Mouse (Mus musculus) embryonic facial prominence, embryonic 12.5 days (tissue): ENCODE data around the gene Apobec3. TPM values are rescaled to one million over a fixed set of nuclear protein-coding genes. Genes with fewer than 3 reads are reported as not detected.
"Not testable (repeated sequence)": the region's sequence is repeated elsewhere in the genome, so short reads cannot be mapped to it uniquely, and the experiment has no call there.

ENCODE experiments used
- ATAC-seq: fragments of 200-750 bp; cut with Nextera tagmentation; 2 replicates; pipeline ENCODE4 v1.8.0; 2017; ENCODE audit not compliant: insufficient number of reproducible peaks, insufficient read depth, low FRiP score, low TSS enrichment
- H3K27ac ChIP-seq: fragments of 300-500 bp; sonication (generic); 2 replicates; pipeline ENCODE4 v1.5.1; 2016; ENCODE audit warnings: mild to moderate bottlenecking
- H3K27me3 ChIP-seq: fragments of 300-500 bp; sonication (generic); 2 replicates; pipeline ENCODE4 v1.6.1; 2016; ENCODE audit warnings: mild to moderate bottlenecking, moderate library complexity
- H3K36me3 ChIP-seq: fragments of 300-500 bp; sonication (generic); 2 replicates; pipeline ENCODE4 v1.6.1; 2016; ENCODE audit warnings: mild to moderate bottlenecking
- H3K4me1 ChIP-seq: fragments of 300-500 bp; sonication (generic); 2 replicates; pipeline ENCODE4 v1.6.1; 2016
- H3K4me2 ChIP-seq: fragments of 300-500 bp; sonication (generic); replicated peaks from 2 replicates; pipeline ENCODE4 v1.6.1; 2016; ENCODE audit warnings: mild to moderate bottlenecking, moderate library complexity
- H3K4me3 ChIP-seq: fragments of 300-500 bp; sonication (generic); 2 replicates; pipeline ENCODE4 v1.5.1; 2016; ENCODE audit warnings: mild to moderate bottlenecking
- H3K9ac ChIP-seq: fragments of 300-500 bp; sonication (generic); 2 replicates; pipeline ENCODE4 v1.6.1; 2016; ENCODE audit warnings: mild to moderate bottlenecking, moderate library complexity
- H3K9me3 ChIP-seq: fragments of 300-500 bp; sonication (generic); 2 replicates; pipeline ENCODE4 v1.6.1; 2016; ENCODE audit warnings: mild to moderate bottlenecking, moderate library complexity
- WGBS: fragments of 180-500 bp; shearing (Covaris S2); methylation state at CpG from one replicate; pipeline ENCODE4 v1.1.7; 2016; 5-methylcytosine and 5-hydroxymethylcytosine counted together
- polyA plus RNA-seq: library from polyadenylated mRNA; unstranded; fragments of >200 nt; fragmentation: Nextera tagmentation; extraction: Ambion mirVana; gene quantifications from 2 replicates; pipeline ENCODE4 v1.2.1, GENCODE M21; 2016

Gene Apobec3
- polyA plus RNA-seq, 1 experiment from 2014 or later, result 8.4 TPM

DNA sequence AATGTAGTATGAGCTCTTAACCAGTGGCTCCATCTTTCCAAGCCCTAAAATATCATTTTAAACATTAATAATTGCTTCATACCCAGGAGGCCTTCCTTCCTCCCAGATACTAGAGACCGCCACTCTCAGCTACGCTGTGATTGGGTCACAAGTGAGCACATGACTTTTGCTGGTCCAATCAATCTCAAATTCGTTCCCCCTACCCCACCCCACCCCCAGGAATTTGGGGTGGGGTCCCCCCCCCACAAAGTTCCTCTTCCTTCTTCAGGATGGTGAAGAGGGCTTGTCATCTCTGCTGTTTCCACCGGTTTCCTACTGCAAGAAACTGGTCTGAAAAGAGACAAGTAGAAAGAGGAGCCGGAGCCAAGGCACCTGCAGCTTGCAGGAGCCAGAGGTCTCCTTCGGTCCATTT lies 12.7 kb upstream of the Apobec3 start:
- Histone ChIP-seq H3K4me3 (no peak overlapping the region), H3K36me3 (no peaks in the 10 kb centered on the region), H3K4me2 (no peak overlapping the region), H3K9me3 (no peaks in the 10 kb centered on the region), H3K27ac (peak overlapping the region; percentile 69), H3K9ac (no peak overlapping the region), H3K27me3 (no peaks in the 10 kb centered on the region), H3K4me1 (peaks cover 9% of the 10 kb centered on the region)
- ATAC-seq, result no peak
- 71% methylated on average over 6 of the region's 6 CpGs for WGBS

DNA sequence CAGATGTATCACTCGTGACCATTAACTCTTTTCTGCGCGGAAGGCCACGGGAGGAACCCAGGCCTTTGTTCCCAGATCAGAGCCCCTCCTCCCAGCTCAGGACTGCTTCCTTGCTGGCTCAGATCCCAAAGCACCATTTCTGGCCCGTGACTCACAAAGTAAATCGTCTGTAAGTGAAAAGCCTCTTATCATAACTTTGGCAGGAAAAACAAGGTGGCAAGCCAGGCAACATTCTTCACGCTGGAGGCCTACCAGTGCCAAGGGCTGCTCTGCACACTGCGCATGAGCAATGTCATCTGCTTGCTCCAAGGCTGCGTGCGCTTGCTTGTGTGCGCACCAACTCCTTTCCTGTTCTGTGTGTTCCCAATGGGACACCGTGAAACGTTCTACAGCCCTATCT lies 12.1 kb upstream of the Apobec3 start:
- Histone ChIP-seq H3K9ac (no peak overlapping the region), H3K4me1 (peaks cover 9% of the 10 kb centered on the region), H3K4me3 (no peak overlapping the region), H3K27me3 (no peaks in the 10 kb centered on the region), H3K27ac (peak overlapping the region; percentile 69), H3K36me3 (no peaks in the 10 kb centered on the region), H3K9me3 (no peaks in the 10 kb centered on the region), H3K4me2 (no peak overlapping the region)
- WGBS, result 54% methylated on average over 13 of the region's 13 CpGs
- ATAC-seq, result no peak

DNA sequence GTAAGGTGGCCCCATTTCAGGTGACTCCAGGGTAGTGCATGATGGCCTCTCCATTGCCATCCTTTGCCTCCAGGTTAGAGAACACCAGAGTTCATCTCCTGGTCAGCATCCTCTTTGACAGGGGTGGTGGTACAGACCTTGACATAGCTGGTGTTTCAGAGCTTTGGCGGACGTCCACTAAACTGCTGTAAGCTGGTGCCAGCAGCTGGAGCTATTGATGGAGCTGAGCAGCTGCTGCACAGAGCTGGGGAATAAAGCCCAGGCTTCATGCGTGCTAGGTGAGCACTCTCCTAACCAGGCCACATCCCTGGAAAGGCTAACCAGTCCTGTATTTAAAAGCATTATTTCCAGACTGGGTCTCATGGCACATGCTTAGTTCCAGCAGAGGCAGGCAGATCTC lies 11.0 kb upstream of the Apobec3 start:
- H3K4me1 ChIP-seq, result peaks cover 9% of the 10 kb centered on the region
- ATAC-seq, result no peak
- no peak overlapping the region for H3K27ac ChIP-seq
- H3K9ac ChIP-seq, result no peak overlapping the region
- no peaks in the 10 kb centered on the region for H3K9me3 ChIP-seq
- H3K36me3 ChIP-seq, result no peaks in the 10 kb centered on the region
- H3K4me3 ChIP-seq, result no peak overlapping the region
- 80% methylated on average over 3 of the region's 3 CpGs for WGBS
- no peaks in the 10 kb centered on the region for H3K27me3 ChIP-seq
- H3K4me2 ChIP-seq, result no peak overlapping the region

DNA sequence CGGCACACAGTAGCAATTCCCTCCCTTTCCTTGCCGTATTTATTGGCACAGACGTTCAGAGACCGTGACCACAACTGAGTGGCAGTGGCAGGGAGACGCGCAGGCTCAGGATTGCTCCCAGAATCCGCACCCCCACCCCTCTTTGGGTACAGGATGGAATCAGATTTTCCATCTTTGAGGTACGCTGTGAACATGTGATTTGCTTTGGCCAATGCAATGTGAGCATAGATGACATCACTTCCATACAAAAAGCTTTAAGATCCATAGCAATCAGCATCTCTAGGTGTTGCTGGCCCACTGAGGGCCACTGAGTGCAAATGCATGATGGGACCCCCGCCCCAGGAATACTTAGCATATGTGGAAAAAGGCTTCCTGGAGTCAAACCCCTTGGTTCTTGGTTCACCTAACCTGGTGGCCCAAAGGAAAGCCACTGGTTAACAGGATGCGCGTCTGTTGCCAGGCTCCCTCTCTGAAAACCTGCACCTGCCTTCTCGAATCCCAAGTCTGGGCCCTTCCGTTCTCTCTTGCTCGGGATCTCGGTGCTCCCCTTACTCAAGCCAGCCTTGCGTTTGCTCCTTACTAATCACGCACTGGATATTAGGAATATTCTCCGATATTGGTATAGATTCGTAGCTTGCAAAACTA lies 8.7 kb upstream of the Apobec3 start:
- Histone ChIP-seq H3K4me1 (peaks cover 9% of the 10 kb centered on the region), H3K4me3 (peak overlapping the region; percentile 39), H3K27ac (no peak overlapping the region), H3K9ac (peak overlapping the region; percentile 45), H3K4me2 (peak overlapping the region; percentile 61), H3K9me3 (no peaks in the 10 kb centered on the region), H3K27me3 (no peaks in the 10 kb centered on the region), H3K36me3 (no peaks in the 10 kb centered on the region)
- WGBS, result 25% methylated on average over 19 of the region's 19 CpGs
- ATAC-seq, result no peak

DNA sequence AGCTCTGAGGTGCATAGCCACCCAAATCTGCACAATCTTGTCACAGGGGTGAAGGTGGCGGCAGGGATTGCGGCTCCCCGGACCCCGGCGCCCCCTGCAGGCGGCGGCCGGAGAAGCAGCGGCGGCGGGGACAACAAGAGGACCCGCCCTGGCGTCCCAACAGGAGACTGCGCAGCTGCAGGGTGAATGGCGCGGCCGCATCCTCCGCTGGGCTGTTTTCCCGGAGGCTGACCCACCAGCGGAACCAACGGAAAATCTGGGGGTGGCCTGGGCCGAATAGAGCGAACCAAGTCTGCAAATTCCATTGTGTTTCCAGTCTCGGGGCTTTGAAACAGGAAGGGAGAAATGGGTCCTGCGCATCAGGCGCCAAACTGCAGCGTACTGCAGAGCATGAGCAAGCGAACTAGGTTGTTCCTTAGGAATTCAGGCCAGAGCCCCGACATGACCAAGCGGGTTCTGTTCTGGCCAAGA lies 8.1 kb upstream of the Apobec3 start:
- WGBS, result 0% methylated on average over 30 of the region's 30 CpGs

DNA sequence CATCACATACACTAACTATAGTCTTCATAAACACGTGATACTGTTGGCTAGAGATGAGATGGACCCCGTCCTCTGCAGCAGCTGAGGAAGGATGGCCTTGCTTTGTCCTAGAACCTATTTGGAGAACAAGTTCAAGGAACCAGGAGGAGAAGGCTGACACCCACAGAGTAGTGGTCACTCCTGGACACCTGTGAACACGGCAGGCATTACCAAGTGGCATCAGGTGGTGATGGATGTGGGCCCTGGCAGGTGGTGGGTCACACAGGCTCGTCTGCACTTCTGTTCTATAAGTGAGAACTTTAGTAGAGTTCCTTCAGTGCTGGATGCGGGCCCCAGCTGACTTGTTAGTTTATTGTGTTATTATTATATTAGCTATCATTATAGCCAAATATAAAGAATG lies 6.6 kb upstream of the Apobec3 start:
- WGBS, result 80% methylated on average over 5 of the region's 5 CpGs
- H3K9me3 ChIP-seq, result no peaks in the 10 kb centered on the region
- no peaks in the 10 kb centered on the region for H3K36me3 ChIP-seq
- H3K4me2 ChIP-seq, result no peak overlapping the region
- no peaks in the 10 kb centered on the region for H3K27me3 ChIP-seq
- peaks cover 9% of the 10 kb centered on the region; the same call in 1 of the 2 replicates for H3K4me1 ChIP-seq
- no peak overlapping the region for H3K27ac ChIP-seq
- H3K9ac ChIP-seq, result no peak overlapping the region
- ATAC-seq, result no peak
- no peak overlapping the region for H3K4me3 ChIP-seq

More for the DNA sequence above, 8.1 kb upstream of the Apobec3 start:
- Histone ChIP-seq H3K4me3 (peak overlapping the region; percentile 39), H3K36me3 (no peaks in the 10 kb centered on the region), H3K9ac (peak overlapping the region; percentile 45), H3K27ac (peak overlapping the region; percentile 76), H3K9me3 (no peaks in the 10 kb centered on the region), H3K27me3 (no peaks in the 10 kb centered on the region), H3K4me2 (peak overlapping the region; percentile 61), H3K4me1 (peaks cover 9% of the 10 kb centered on the region)
- peak; percentile 93 for ATAC-seq

DNA sequence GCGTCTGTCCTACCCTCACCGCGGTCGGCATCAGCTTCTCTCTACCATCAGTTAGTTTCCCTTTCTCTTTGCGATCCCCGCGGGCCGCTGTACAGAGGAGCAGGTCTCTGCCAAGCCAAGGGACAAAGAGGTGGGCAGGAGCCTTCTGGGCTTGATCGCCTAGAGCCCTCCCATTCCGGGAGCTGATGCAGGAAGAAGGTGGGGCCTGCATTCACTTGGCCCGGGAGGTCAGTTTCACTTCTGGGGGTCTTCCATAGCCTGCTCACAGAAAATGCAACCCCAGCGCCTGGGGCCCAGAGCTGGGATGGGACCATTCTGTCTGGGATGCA lies 718 bp downstream of the Apobec3 start:
- Histone ChIP-seq H3K27ac (no peak overlapping the region), H3K4me3 (peak overlapping the region; percentile 38)
- peak; percentile 15; the same call in 1 of the 2 replicates for ATAC-seq

DNA sequence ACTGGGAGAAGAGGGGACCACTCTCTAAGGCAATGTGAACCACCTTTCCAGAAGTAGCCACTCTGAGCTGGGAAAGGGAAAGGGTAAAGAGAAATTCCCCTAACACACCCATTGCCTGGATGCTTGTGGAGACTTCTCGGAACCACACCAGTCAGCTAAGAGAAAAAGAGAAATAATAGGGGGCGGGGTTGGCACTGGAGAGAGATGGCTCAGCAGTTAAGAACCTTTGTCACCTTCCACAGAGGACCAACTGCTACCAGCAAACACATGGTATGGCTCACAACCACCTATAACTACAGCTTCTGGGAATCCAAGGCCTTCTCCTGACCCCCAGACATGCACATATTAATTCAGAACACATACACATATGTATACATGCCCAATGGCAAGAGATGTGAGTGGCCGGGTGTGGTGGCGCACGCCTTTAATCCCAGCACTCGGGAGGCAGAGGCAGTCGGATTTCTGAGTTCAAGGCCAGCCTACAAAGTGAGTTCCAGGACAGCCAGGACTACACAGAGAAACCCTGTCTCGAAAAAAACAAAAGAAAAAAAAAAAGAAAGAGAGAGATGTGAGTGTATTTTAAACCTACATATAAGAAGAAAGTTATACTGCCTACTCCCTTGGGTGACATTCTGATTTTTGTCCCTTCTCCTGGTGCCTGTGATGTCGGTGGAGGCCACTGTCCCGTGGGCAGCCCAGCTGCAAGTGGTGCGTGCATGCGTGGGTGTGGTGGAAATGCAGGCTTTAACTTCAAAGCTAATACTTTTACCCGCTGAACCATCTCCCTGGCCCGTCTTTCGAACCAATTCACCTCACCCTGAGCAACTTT lies 1.8 kb downstream of the Apobec3 start:
- H3K4me1 ChIP-seq, result peaks cover 10% of the 10 kb centered on the region
- WGBS, result 58% methylated on average over 15 of the region's 15 CpGs
- H3K27ac ChIP-seq, result no peak overlapping the region
- H3K36me3 ChIP-seq, result no peaks in the 10 kb centered on the region
- peaks cover 18% of the 10 kb centered on the region for H3K27me3 ChIP-seq
- H3K4me3 ChIP-seq, result peak overlapping the region; percentile 38; the same call in 1 of the 2 replicates
- no peaks in the 10 kb centered on the region for H3K9me3 ChIP-seq
- no peak for ATAC-seq
- H3K4me2 ChIP-seq, result peak overlapping the region; percentile 53; the same call in 1 of the 2 replicates
- no peak overlapping the region for H3K9ac ChIP-seq

More for the DNA sequence above, 718 bp downstream of the Apobec3 start:
- Histone ChIP-seq H3K9me3 (no peaks in the 10 kb centered on the region), H3K4me1 (peaks cover 10% of the 10 kb centered on the region), H3K36me3 (no peaks in the 10 kb centered on the region), H3K9ac (peak overlapping the region; percentile 51), H3K4me2 (peak overlapping the region; percentile 53), H3K27me3 (peaks cover 18% of the 10 kb centered on the region)
- WGBS, result under 1% methylated on average over 12 of the region's 12 CpGs

DNA sequence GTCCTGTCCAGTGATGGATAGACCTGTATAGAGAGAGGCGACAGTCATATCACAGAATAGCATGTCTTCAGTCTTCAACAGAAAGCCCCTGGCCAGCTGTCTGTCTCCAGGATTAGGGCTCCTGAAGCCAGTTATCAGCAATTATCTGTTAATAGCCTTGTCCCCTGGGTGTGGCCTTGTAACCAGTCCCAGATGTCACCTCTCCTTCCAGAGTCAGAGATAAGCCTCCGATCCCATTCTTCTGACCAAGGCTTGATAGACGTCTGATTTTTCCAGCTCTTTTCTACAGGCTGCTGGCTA lies 2.3 kb downstream of the Apobec3 start:
- H3K4me1 ChIP-seq, result peaks cover 10% of the 10 kb centered on the region

DNA sequence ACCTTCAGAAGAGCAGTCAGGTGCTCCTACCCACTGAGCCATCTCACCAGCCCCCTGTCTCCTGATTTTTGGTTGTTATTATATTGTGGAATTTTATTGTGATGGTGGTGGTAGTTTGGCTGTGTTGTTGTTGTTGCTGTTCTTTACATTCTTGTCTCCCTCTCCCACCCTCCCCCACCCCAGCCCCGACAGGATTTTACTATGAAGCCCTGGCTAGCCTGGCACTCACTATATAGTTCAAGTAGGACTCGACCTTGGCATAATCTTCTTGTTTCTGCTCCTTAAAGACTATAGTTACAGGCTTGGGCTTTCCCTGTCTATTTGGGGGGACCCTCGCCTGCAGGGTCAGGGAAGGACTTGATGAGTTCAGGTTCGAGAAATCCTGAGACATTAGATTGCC lies 2.9 kb downstream of the Apobec3 start:
- 70% methylated on average over 4 of the region's 4 CpGs for WGBS
- Histone ChIP-seq H3K27me3 (peaks cover 18% of the 10 kb centered on the region), H3K9me3 (no peaks in the 10 kb centered on the region), H3K36me3 (no peaks in the 10 kb centered on the region), H3K9ac (no peak overlapping the region), H3K4me2 (no peak overlapping the region), H3K27ac (no peak overlapping the region), H3K4me3 (no peak overlapping the region), H3K4me1 (peaks cover 10% of the 10 kb centered on the region)
- no peak for ATAC-seq

More for the DNA sequence above, 2.3 kb downstream of the Apobec3 start:
- 28% methylated on average over 3 of the region's 3 CpGs for WGBS
- H3K27me3 ChIP-seq, result peaks cover 18% of the 10 kb centered on the region
- no peak overlapping the region for H3K4me3 ChIP-seq
- no peak overlapping the region for H3K9ac ChIP-seq
- no peak for ATAC-seq
- no peaks in the 10 kb centered on the region for H3K9me3 ChIP-seq
- H3K4me2 ChIP-seq, result no peak overlapping the region
- H3K36me3 ChIP-seq, result no peaks in the 10 kb centered on the region
- H3K27ac ChIP-seq, result no peak overlapping the region

DNA sequence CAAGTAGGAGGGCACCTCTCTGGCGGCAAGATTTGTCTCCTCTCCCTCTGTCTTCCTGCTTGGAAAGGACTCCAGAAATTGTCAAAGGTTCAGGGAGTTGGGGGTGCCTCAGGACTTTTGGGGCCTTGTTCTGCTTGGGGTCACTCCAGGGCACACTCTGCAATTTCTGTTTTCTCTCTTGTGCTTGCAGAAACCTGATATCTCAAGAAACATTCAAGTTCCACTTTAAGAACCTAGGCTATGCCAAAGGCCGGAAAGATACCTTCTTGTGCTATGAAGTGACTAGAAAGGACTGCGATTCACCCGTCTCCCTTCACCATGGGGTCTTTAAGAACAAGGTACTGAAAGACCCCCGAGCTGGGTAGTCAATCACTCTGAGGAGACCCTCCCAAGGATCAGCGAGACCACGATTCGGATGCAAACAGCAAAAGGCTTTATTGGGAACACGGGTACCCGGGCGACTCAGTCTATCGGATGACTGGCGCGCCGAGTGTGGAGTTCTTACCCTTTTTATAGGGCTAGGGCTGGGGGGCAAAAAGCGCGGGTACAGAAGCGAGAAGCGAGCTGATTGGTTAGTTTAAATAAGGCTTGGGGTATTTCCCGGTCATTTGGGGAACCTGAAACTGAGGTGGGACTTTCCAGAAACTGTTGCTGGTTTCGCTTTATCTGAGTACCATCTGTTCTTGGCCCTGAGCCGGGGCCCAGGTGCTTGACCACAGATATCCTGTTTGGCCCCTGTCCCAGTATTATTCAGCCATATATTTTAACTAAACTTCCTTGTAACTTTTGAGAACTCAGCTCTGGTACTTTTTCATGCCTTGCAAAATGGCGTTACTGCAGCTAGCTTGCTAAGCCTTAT lies 4.0 kb downstream of the Apobec3 start:
- 85% methylated on average over 11 of the region's 23 CpGs for WGBS
- not testable (repeated sequence) for H3K36me3 ChIP-seq, H3K9ac ChIP-seq, H3K27ac ChIP-seq, ATAC-seq, H3K4me1 ChIP-seq, H3K4me2 ChIP-seq, H3K4me3 ChIP-seq, H3K9me3 ChIP-seq
- peaks cover 15% of the 10 kb centered on the region for H3K27me3 ChIP-seq
